Mouse (Mus musculus) CH12.LX (cell line): ENCODE measurements around the gene Amotl2. TPM values are rescaled to one million over a fixed set of nuclear protein-coding genes. Genes with fewer than 3 reads are reported as not detected.
"Not testable (repeated sequence)": the region's sequence is repeated elsewhere in the genome, so short reads cannot be mapped to it uniquely, and the experiment has no call there.

ENCODE experiments used
- DNase-seq: peaks from one replicate; pipeline ENCODE4 v3.0.0-alpha.2; 2013; ENCODE audit errors: extremely low read depth
- H3K27ac ChIP-seq: 2 replicates; pipeline ENCODE4 v1.5.1; 2012; ENCODE audit warnings: low read depth, mild to moderate bottlenecking, control low read depth, moderate library complexity; ENCODE audit not compliant: insufficient read depth
- H3K27me3 ChIP-seq: replicated peaks from 2 replicates; pipeline ENCODE3; 2012; ENCODE audit warnings: inconsistent platforms
- H3K36me3 ChIP-seq, 2 experiments: replicated peaks in 1 of 2; 2 replicates each; pipeline versions ENCODE3 to v1.6.1; 2012; ENCODE audit warnings: inconsistent platforms in 1 of 2, low read length in 1 of 2, mild to moderate bottlenecking in 1 of 2, mixed read lengths in 1 of 2, moderate library complexity in 1 of 2; ENCODE audit not compliant: control insufficient read depth in 1 of 2, insufficient read depth in 1 of 2
- H3K4me1 ChIP-seq, 2 experiments: 2 replicates each; pipeline ENCODE4 v1.6.1; 2012; ENCODE audit warnings: inconsistent platforms in 1 of 2, moderate library complexity in 1 of 2; ENCODE audit not compliant: insufficient read depth in 2 of 2, control insufficient read depth in 1 of 2
- H3K4me2 ChIP-seq: 2 replicates; pipeline ENCODE4 v1.6.1; 2012; ENCODE audit warnings: low read depth, mild to moderate bottlenecking, control low read depth; ENCODE audit not compliant: poor library complexity, insufficient read depth, severe bottlenecking
- H3K4me3 ChIP-seq, 3 experiments: fragments of 150-350 bp in 1 of 3; sonication (generic) in 1 of 3; replicated peaks in 1 of 3; 2 replicates each; pipeline versions ENCODE3 to v1.5.1; 2011 to 2012; ENCODE audit warnings: low read depth in 2 of 3, low read length in 2 of 3, mild to moderate bottlenecking in 2 of 3, moderate library complexity in 2 of 3, control low read depth in 1 of 3, improper control_type of control experiment in 1 of 3, inconsistent platforms in 1 of 3, mixed read lengths in 1 of 3; ENCODE audit not compliant: poor library complexity in 1 of 3
- H3K79me2 ChIP-seq: replicated peaks from 2 replicates; pipeline ENCODE4 v1.6.1; 2012; ENCODE audit warnings: mild to moderate bottlenecking, moderate library complexity; ENCODE audit not compliant: control insufficient read depth, poor library complexity, insufficient read depth, severe bottlenecking; ENCODE audit errors: extremely low read depth
- H3K9ac ChIP-seq: 2 replicates; pipeline ENCODE4 v1.6.1; 2012; ENCODE audit warnings: low read depth, mild to moderate bottlenecking, control low read depth, moderate library complexity; ENCODE audit not compliant: insufficient read depth
- H3K9me3 ChIP-seq: replicated peaks from 2 replicates; pipeline ENCODE3; 2012; ENCODE audit warnings: low read length, inconsistent platforms, mixed read lengths
- BHLHE40 ChIP-seq: IDR thresholded peaks from 2 replicates; pipeline ENCODE4 v1.6.1; 2011; ENCODE audit warnings: mild to moderate bottlenecking, low read depth, low read length, improper control_type of control experiment
- CHD1 ChIP-seq: IDR thresholded peaks from 2 replicates; pipeline ENCODE4 v1.6.1; 2012; ENCODE audit warnings: low read depth, low read length, improper control_type of control experiment, inconsistent platforms
- CTCF ChIP-seq, 2 experiments: IDR thresholded peaks in 1 of 2; conservative IDR thresholded peaks in 1 of 2; 2 replicates each; pipeline ENCODE4 v1.5.1; 2011 to 2012; ENCODE audit warnings: low read depth in 2 of 2, low read length in 2 of 2, improper control_type of control experiment in 1 of 2, inconsistent platforms in 1 of 2, mild to moderate bottlenecking in 1 of 2, moderate library complexity in 1 of 2
- JUN ChIP-seq: IDR thresholded peaks from 2 replicates; pipeline ENCODE4 v1.6.1; 2011; ENCODE audit warnings: low read depth, mild to moderate bottlenecking, low read length, improper control_type of control experiment, moderate library complexity; ENCODE audit not compliant: insufficient read depth
- MEF2A ChIP-seq: IDR thresholded peaks from 2 replicates; pipeline ENCODE4 v1.6.1; 2014; ENCODE audit warnings: low read depth, mild to moderate bottlenecking, inconsistent platforms, low read length, improper control_type of control experiment, borderline replicate concordance
- MXI1 ChIP-seq: IDR thresholded peaks from 2 replicates; pipeline ENCODE4 v1.6.1; 2011; ENCODE audit warnings: mild to moderate bottlenecking, low read depth, low read length, improper control_type of control experiment
- POLR2A ChIP-seq: IDR thresholded peaks from 2 replicates; pipeline ENCODE4 v1.6.1; 2011; ENCODE audit warnings: low read depth, mild to moderate bottlenecking, improper control_type of control experiment, low read length
- SIN3A ChIP-seq: IDR thresholded peaks from 2 replicates; pipeline ENCODE4 v1.6.1; 2012; ENCODE audit warnings: low read length, improper control_type of control experiment, inconsistent platforms
- TCF12 ChIP-seq: IDR thresholded peaks from 2 replicates; pipeline ENCODE4 v1.6.1; 2014; ENCODE audit warnings: low read depth, mild to moderate bottlenecking, inconsistent platforms, low read length, improper control_type of control experiment
- UBTF ChIP-seq: IDR thresholded peaks from 2 replicates; pipeline ENCODE4 v1.6.1; 2012; ENCODE audit warnings: low read depth, mild to moderate bottlenecking, inconsistent platforms, low read length, improper control_type of control experiment, moderate library complexity
- ZC3H11A ChIP-seq: IDR thresholded peaks from 2 replicates; pipeline ENCODE4 v1.6.1; 2012; ENCODE audit warnings: low read depth, mild to moderate bottlenecking, inconsistent platforms, low read length, improper control_type of control experiment
- dilution Hi-C: fragments of 300-500 bp; cut with MboI; formaldehyde crosslinking; loops from 2 replicates; pipeline ENCODE4 v1.14.3; 2020; ENCODE audit warnings: low sequenced_read_pairs; ENCODE audit not compliant: extremely low pct_unique_long_range_greater_than_20kb, extremely low pct_ligation_motif_present
- in situ Hi-C: fragments of 300-500 bp; cut with MboI; formaldehyde crosslinking; loops from 3 replicates; pipeline ENCODE4 v1.14.3; 2019; ENCODE audit warnings: low sequenced_read_pairs, low pct_ligation_motif_present, low pct_unique_long_range_greater_than_20kb, mixed read lengths
- polyA plus RNA-seq: library from polyadenylated mRNA; unstranded; fragments of >175 nt; gene quantifications from 2 replicates; pipeline ENCODE4 v1.2.1, GENCODE M21; 2012; ENCODE audit warnings: low read depth; ENCODE audit not compliant: insufficient read length
- total RNA-seq, 2 experiments: library from RNA; depleted of rRNA; stranded (reverse); fragments of 300-350 nt in 1 of 2; fragments of >200 nt in 1 of 2; gene quantifications; 2 replicates each; pipeline ENCODE4 v1.2.3; 2012 to 2014

The Amotl2 gene
- total and polyA plus RNA-seq, 3 experiments, result 0.08 TPM; not detected in 2

DNA sequence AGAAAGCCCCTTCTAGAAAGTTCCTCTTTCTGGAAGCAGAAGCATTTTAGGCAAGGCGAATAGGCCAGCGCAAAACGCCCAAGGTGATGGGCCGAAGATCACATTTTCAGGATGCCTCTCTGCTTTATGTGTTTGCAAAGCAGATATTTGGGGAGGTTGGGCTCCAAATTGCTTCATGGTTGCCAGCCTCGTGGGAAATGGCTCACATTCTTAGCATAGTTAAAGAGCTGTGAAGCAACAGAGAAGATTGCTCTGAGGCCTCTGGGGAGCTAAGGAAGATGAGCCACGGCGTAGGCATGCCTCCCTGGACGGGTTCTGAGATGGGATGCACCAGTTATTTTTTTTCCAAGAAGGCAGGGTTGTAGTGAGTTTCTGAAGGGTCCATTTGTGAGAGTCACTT lies 47.0 kb downstream of the Amotl2 start:
- Histone ChIP-seq H3K4me1 (peaks cover 0 to 8% of the 10 kb centered on the region in 2 experiments; a peak in 2 of 4 replicates), H3K4me2 (no peak overlapping the region), H3K9ac (no peak overlapping the region), H3K4me3 (no peak overlapping the region), H3K79me2 (no peaks in the 10 kb centered on the region), H3K27ac (no peak overlapping the region), H3K36me3 (no peaks in the 10 kb centered on the region), H3K27me3 (peaks cover 21% of the 10 kb centered on the region), H3K9me3 (no peaks in the 10 kb centered on the region)
- in situ Hi-C loops (no loop called here), dilution Hi-C loops (no loop called here)
- no peak for TF ChIP-seq SIN3A
- no peak for TF ChIP-seq UBTF
- no peak for TF ChIP-seq MEF2A
- no peak for TF ChIP-seq BHLHE40
- DNase-seq, result no peak

DNA sequence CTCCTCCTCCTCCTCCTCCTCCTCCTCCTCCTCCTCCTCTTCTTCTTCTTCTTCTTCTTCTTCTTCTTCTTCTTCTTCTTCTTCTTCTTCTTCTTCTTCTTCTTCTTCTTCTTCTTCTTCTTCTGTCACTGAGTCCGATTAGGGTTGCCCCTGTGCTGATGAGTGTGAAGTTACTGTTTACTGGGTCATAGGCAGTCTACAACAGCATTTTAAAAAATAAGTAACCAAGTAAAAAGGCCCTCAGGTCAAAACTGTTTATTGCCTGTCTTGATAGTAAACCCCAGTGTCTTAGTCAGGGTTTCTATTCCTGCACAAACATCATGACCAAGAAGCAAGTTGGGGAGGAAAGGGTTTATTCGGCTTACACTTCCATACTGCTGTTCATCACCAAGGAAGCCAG lies 48.1 kb downstream of the Amotl2 start:
- in situ Hi-C loops, H3K4me1 ChIP-seq, H3K27ac ChIP-seq, H3K4me2 ChIP-seq, H3K4me3 ChIP-seq, DNase-seq, H3K36me3 ChIP-seq, dilution Hi-C loops, H3K9me3 ChIP-seq, H3K9ac ChIP-seq, H3K79me2 ChIP-seq: not testable (repeated sequence)
- H3K27me3 ChIP-seq, result peaks cover 24% of the 10 kb centered on the region

DNA sequence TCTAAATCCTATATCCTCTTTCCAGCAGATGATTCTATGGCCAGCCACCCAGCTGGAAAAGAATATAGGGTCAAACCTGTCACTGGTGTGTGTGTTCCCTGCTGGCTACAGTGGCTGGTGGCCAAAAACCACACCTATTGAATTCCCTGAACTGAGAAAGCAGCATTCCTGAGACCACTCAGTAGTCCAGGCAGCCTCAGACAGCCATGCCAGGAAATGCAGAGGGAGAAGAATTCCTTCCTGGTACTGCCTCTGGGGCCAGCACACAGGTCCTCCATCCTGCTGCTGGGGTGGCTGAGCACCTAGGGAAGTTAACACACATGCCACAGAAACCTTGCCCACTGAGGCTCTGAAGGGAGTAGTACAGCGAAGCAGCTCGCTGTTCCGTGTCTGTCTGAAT lies 50.3 kb downstream of the Amotl2 start:
- no peak overlapping the region for H3K4me3 ChIP-seq
- dilution Hi-C loops (no loop called here), in situ Hi-C loops (no loop called here)
- H3K79me2 ChIP-seq, result no peaks in the 10 kb centered on the region
- H3K36me3 ChIP-seq, result no peaks in the 10 kb centered on the region
- H3K27ac ChIP-seq, result no peak overlapping the region
- no peak overlapping the region for H3K4me2 ChIP-seq
- H3K4me1 ChIP-seq, result peaks cover 0 to 8% of the 10 kb centered on the region in 2 experiments; a peak in 2 of 4 replicates
- DNase-seq, result no peak
- H3K27me3 ChIP-seq, result peaks cover 24% of the 10 kb centered on the region
- no peaks in the 10 kb centered on the region for H3K9me3 ChIP-seq
- TF ChIP-seq JUN (no peak), POLR2A (no peak), CTCF (conservative IDR thresholded peaks at IDR 0.05 in 1 of 2, IDR thresholded peaks at IDR 0.05 in 1 of 2; ENCODE audit: low read depth in 2 of 2, low read length in 2 of 2) (no peak), MXI1 (no peak), CHD1 (no peak), TCF12 (no peak), ZC3H11A (no peak)
- H3K9ac ChIP-seq, result no peak overlapping the region
